Mouse (Mus musculus) neutrophil, adult 59 days (primary cell): ENCODE results near the gene Rft1. TPM values are rescaled to one million over a fixed set of nuclear protein-coding genes. Genes with fewer than 3 reads are reported as not detected.

Experiments
- total RNA-seq, 2 experiments: library from RNA; stranded (reverse); gene quantifications; 1 replicate in 1 of 2; 2 replicates in 1 of 2; pipeline ENCODE4 v1.2.4; 2023

Gene Rft1
- total RNA-seq, result 1 to 10 TPM; 7.5 to 9.4 TPM

GRCm38 (mm10) chr14:30653943-30654659 is at the start of gene Rft1:
Gene Rft1 (plus strand): TSS chr14:30654360.

GRCm38 (mm10) chr14:30625856-30626726 is 28.1 kb upstream of the Rft1 start, which contains the start of gene Prkcd:
Gene Prkcd (minus strand): TSS chr14:30626210.

GRCm38 (mm10) chr14:30714799-30715617 is 60.8 kb downstream of the Rft1 start, which contains the start of gene Sfmbt1:
Gene Sfmbt1 (plus strand): TSS chr14:30714849.

Other genes starting within 250 kb of the Rft1 start
- gene Dcp1a, start 174.8 kb upstream of the Rft1 start, total RNA-seq, result 10 to 100 TPM; 28.9 to 30.6 TPM
- gene Cacna1d, start 162.9 kb upstream of the Rft1 start, total RNA-seq, result 1 to 10 TPM; 2.4 to 3.1 TPM
- gene Tkt, start 106.0 kb upstream of the Rft1 start, total RNA-seq, result 1,000 to 10,000 TPM; 1,175 to 1,330 TPM
- 100 to 1,000 TPM; 646 to 686 TPM for gene Prkcd, start 28.1 kb upstream of the Rft1 start, total RNA-seq
- 10 to 100 TPM; 13.1 to 13.7 TPM for gene Sfmbt1, start 60.5 kb downstream of the Rft1 start, total RNA-seq
- 10 to 100 TPM; 13.2 to 16.0 TPM for gene Tmem110, start 171.2 kb downstream of the Rft1 start, total RNA-seq
- gene Mustn1, start 224.8 kb downstream of the Rft1 start, total RNA-seq, result 1 to 10 TPM in 1 of 2 experiments, under 1 TPM in 1; 0.87 to 1.2 TPM
- under 1 TPM in 1 of 2 experiments, not detected in 1; 0.31 TPM for gene Itih4, start 232.1 kb downstream of the Rft1 start, total RNA-seq